Mouse (Mus musculus) thymus, postnatal 4 days (tissue): ENCODE measurements around the gene Gse1.

Source experiments
- DNase-seq: peaks from one replicate; pipeline ENCODE4 v3.0.0; 2021

Gse1 gene

GRCm38 (mm10) chr8:120595963-120596362, 367.7 kb downstream of the Gse1 start:
- DNase-seq, result peak; percentile 83

GRCm38 (mm10) chr8:120598579-120598978, 370.3 kb downstream of the Gse1 start:
- peak; percentile 27 for DNase-seq

GRCm38 (mm10) chr8:120599504-120599903, 371.2 kb downstream of the Gse1 start:
- peak; percentile 89 for DNase-seq

- DNase-seq, result no peak
These were observed 374.4 kb downstream of the Gse1 start for GRCm38 (mm10) chr8:120602672-120603071.

GRCm38 (mm10) chr8:120607460-120607859, 379.2 kb downstream of the Gse1 start:
- DNase-seq, result no peak

GRCm38 (mm10) chr8:120607885-120608284, 379.6 kb downstream of the Gse1 start:
- peak; percentile 92 for DNase-seq

GRCm38 (mm10) chr8:120610824-120611223, 382.6 kb downstream of the Gse1 start:
- no peak for DNase-seq

- DNase-seq, result no peak
These were observed 386.2 kb downstream of the Gse1 start for GRCm38 (mm10) chr8:120614491-120614890.

GRCm38 (mm10) chr8:120616663-120617626, 388.7 kb downstream of the Gse1 start:
- no peak for DNase-seq

GRCm38 (mm10) chr8:120618110-120618509, 389.9 kb downstream of the Gse1 start:
- DNase-seq, result peak; percentile 86

GRCm38 (mm10) chr8:120619235-120620180, 391.3 kb downstream of the Gse1 start:
- no peak for DNase-seq

GRCm38 (mm10) chr8:120620441-120620840, 392.2 kb downstream of the Gse1 start:
- DNase-seq, result no peak

GRCm38 (mm10) chr8:120622161-120622560, 393.9 kb downstream of the Gse1 start:
- DNase-seq, result no peak

- no peak for DNase-seq
These were observed 395.4 kb downstream of the Gse1 start for GRCm38 (mm10) chr8:120623608-120624007.

- DNase-seq, result no peak
These were observed 398.2 kb downstream of the Gse1 start for GRCm38 (mm10) chr8:120626461-120626860.

GRCm38 (mm10) chr8:120627298-120627697, 399.0 kb downstream of the Gse1 start:
- DNase-seq, result no peak

- DNase-seq, result no peak
These were observed 401.8 kb downstream of the Gse1 start for GRCm38 (mm10) chr8:120630031-120630430.

GRCm38 (mm10) chr8:120630848-120631247, 402.6 kb downstream of the Gse1 start:
- no peak for DNase-seq
